Mouse (Mus musculus) neural tube, embryonic 14.5 days (tissue): ENCODE data around the gene Tfap4. TPM values are rescaled to one million over a fixed set of nuclear protein-coding genes. Genes with fewer than 3 reads are reported as not detected.

Experiments used
- ATAC-seq: fragments of 200-750 bp; cut with Nextera tagmentation; 2 replicates; pipeline ENCODE4 v1.8.0; 2017; ENCODE audit warnings: low read depth, mild to moderate bottlenecking, moderate TSS enrichment, moderate library complexity
- H3K27ac ChIP-seq: fragments of 300-500 bp; sonication (generic); 2 replicates; pipeline ENCODE4 v1.5.1; 2014; ENCODE audit warnings: low read depth, mild to moderate bottlenecking, control low read depth, low read length, moderate library complexity, mixed read lengths
- H3K27me3 ChIP-seq: fragments of 300-500 bp; sonication (generic); 2 replicates; pipeline ENCODE4 v1.6.1; 2014; ENCODE audit warnings: low read length; ENCODE audit not compliant: control insufficient read depth, insufficient read depth
- H3K36me3 ChIP-seq: fragments of 300-500 bp; sonication (generic); 2 replicates; pipeline ENCODE4 v1.6.1; 2014; ENCODE audit warnings: low read length, mixed read lengths; ENCODE audit not compliant: control insufficient read depth, insufficient read depth
- H3K4me1 ChIP-seq: fragments of 300-500 bp; sonication (generic); 2 replicates; pipeline ENCODE4 v1.6.1; 2014; ENCODE audit warnings: low read length; ENCODE audit not compliant: control insufficient read depth, insufficient read depth
- H3K4me2 ChIP-seq: fragments of 300-500 bp; sonication (generic); 2 replicates; pipeline ENCODE4 v1.6.1; 2014; ENCODE audit warnings: mild to moderate bottlenecking, low read depth, low read length, control low read depth
- H3K4me3 ChIP-seq: fragments of 300-500 bp; sonication (generic); 2 replicates; pipeline ENCODE4 v1.5.1; 2014; ENCODE audit warnings: low read depth, low read length, control low read depth, mixed read lengths
- H3K9ac ChIP-seq: fragments of 300-500 bp; sonication (generic); replicated peaks from 2 replicates; pipeline ENCODE4 v1.6.1; 2014; ENCODE audit warnings: low read depth, mild to moderate bottlenecking, control low read depth, low read length, mixed read lengths
- H3K9me3 ChIP-seq: fragments of 300-500 bp; sonication (generic); 2 replicates; pipeline ENCODE4 v1.6.1; 2016; ENCODE audit warnings: low read length; ENCODE audit not compliant: control insufficient read depth
- WGBS: fragments of 180-500 bp; shearing (Covaris S2); extraction: QIAGEN DNeasy Blood & Tissue Kit; methylation state at CpG from one replicate; pipeline ENCODE4 v1.1.7; 2014; 5-methylcytosine and 5-hydroxymethylcytosine counted together
- polyA plus RNA-seq: library from polyadenylated mRNA; unstranded; fragments of >200 nt; fragmentation: Nextera tagmentation; extraction: Ambion mirVana; gene quantifications from 2 replicates; pipeline ENCODE4 v1.2.1, GENCODE M21; 2014

Gene Tfap4
- polyA plus RNA-seq, 1 experiment from 2014 or later: 7.2 TPM

GRCm38 (mm10) chr16:4558980-4559631 lies 548 bp downstream of the Tfap4 start:
- WGBS: 0% methylated on average over 43 of the region's 43 CpGs
- H3K27ac ChIP-seq: peak overlapping the region; percentile 90
- no peaks in the 10 kb centered on the region for H3K36me3 ChIP-seq
- H3K4me1 ChIP-seq: peaks cover 12% of the 10 kb centered on the region
- no peaks in the 10 kb centered on the region for H3K27me3 ChIP-seq
- peak overlapping the region; percentile 80 for H3K4me3 ChIP-seq
- peak overlapping the region; percentile 85 for H3K4me2 ChIP-seq
- H3K9me3 ChIP-seq: no peaks in the 10 kb centered on the region
- ATAC-seq: peak; percentile 55
- H3K9ac ChIP-seq: peak overlapping the region; percentile 74

- under 1% methylated on average over 38 of the region's 38 CpGs for WGBS
- H3K27me3 ChIP-seq: no peaks in the 10 kb centered on the region
- H3K27ac ChIP-seq: peak overlapping the region; percentile 90
- peaks cover 12% of the 10 kb centered on the region for H3K4me1 ChIP-seq
- peak overlapping the region; percentile 74 for H3K9ac ChIP-seq
- H3K9me3 ChIP-seq: no peaks in the 10 kb centered on the region
- H3K4me3 ChIP-seq: peak overlapping the region; percentile 80
- no peaks in the 10 kb centered on the region for H3K36me3 ChIP-seq
- peak overlapping the region; percentile 85 for H3K4me2 ChIP-seq
- peak; percentile 94 for ATAC-seq
Measured at GRCm38 (mm10) chr16:4558384-4558979, 1.2 kb downstream of the Tfap4 start.

- Histone ChIP-seq H3K27me3 (no peaks in the 10 kb centered on the region), H3K9ac (peak overlapping the region; percentile 74), H3K27ac (peak overlapping the region; percentile 90), H3K36me3 (no peaks in the 10 kb centered on the region), H3K9me3 (no peaks in the 10 kb centered on the region), H3K4me1 (peaks cover 12% of the 10 kb centered on the region), H3K4me3 (peak overlapping the region; percentile 80), H3K4me2 (peak overlapping the region; percentile 85)
- under 1% methylated on average over 19 of the region's 19 CpGs for WGBS
- peak; percentile 55 for ATAC-seq
Measured at GRCm38 (mm10) chr16:4557949-4558348, 1.7 kb downstream of the Tfap4 start.

GRCm38 (mm10) chr16:4557085-4557484 lies 2.6 kb downstream of the Tfap4 start:
- no peaks in the 10 kb centered on the region for H3K27me3 ChIP-seq
- H3K4me3 ChIP-seq: no peak overlapping the region; the same call in 1 of the 2 replicates
- no peaks in the 10 kb centered on the region for H3K36me3 ChIP-seq
- no peaks in the 10 kb centered on the region for H3K9me3 ChIP-seq
- no peak for ATAC-seq
- peak overlapping the region; percentile 37 for H3K9ac ChIP-seq
- 81% methylated on average over 1 of the region's 1 CpGs for WGBS
- peak overlapping the region; percentile 85 for H3K4me2 ChIP-seq
- peaks cover 12% of the 10 kb centered on the region for H3K4me1 ChIP-seq
- no peak overlapping the region for H3K27ac ChIP-seq

- Histone ChIP-seq H3K4me3 (no peak overlapping the region), H3K4me1 (peaks cover 12% of the 10 kb centered on the region), H3K27me3 (no peaks in the 10 kb centered on the region), H3K27ac (no peak overlapping the region), H3K36me3 (peaks cover 5% of the 10 kb centered on the region; the same call in 1 of the 2 replicates), H3K9ac (no peak overlapping the region), H3K9me3 (no peaks in the 10 kb centered on the region), H3K4me2 (no peak overlapping the region)
- no peak for ATAC-seq
- 97% methylated on average over 1 of the region's 1 CpGs for WGBS
Measured at GRCm38 (mm10) chr16:4555555-4555954, 4.1 kb downstream of the Tfap4 start.

- H3K4me3 ChIP-seq: no peak overlapping the region
- H3K4me2 ChIP-seq: no peak overlapping the region
- H3K9ac ChIP-seq: no peak overlapping the region
- no peak for ATAC-seq
- H3K27ac ChIP-seq: no peak overlapping the region
- 59% methylated on average over 6 of the region's 6 CpGs for WGBS
- no peaks in the 10 kb centered on the region for H3K9me3 ChIP-seq
- H3K4me1 ChIP-seq: peaks cover 12% of the 10 kb centered on the region
- peaks cover 15% of the 10 kb centered on the region for H3K36me3 ChIP-seq
- no peaks in the 10 kb centered on the region for H3K27me3 ChIP-seq
Measured at GRCm38 (mm10) chr16:4552829-4553550, 6.7 kb downstream of the Tfap4 start.

GRCm38 (mm10) chr16:4551885-4552284 lies 7.8 kb downstream of the Tfap4 start:
- Histone ChIP-seq H3K27me3 (no peaks in the 10 kb centered on the region), H3K9ac (no peak overlapping the region), H3K27ac (no peak overlapping the region), H3K4me1 (peaks cover 2% of the 10 kb centered on the region; the same call in 1 of the 2 replicates), H3K9me3 (no peaks in the 10 kb centered on the region), H3K36me3 (peaks cover 17% of the 10 kb centered on the region), H3K4me3 (no peak overlapping the region), H3K4me2 (no peak overlapping the region)
- no peak for ATAC-seq
- WGBS: 92% methylated on average over 12 of the region's 12 CpGs

GRCm38 (mm10) chr16:4551056-4551455 lies 8.6 kb downstream of the Tfap4 start:
- Histone ChIP-seq H3K27ac (no peak overlapping the region), H3K9ac (no peak overlapping the region), H3K4me1 (no peaks in the 10 kb centered on the region), H3K4me3 (no peak overlapping the region), H3K4me2 (no peak overlapping the region), H3K9me3 (no peaks in the 10 kb centered on the region), H3K36me3 (peaks cover 18% of the 10 kb centered on the region), H3K27me3 (no peaks in the 10 kb centered on the region)
- peak; percentile 58; the same call in 1 of the 2 replicates for ATAC-seq
- WGBS: 33% methylated on average over 13 of the region's 13 CpGs
